Mouse (Mus musculus) right cerebral cortex, postnatal 14 days (tissue): ENCODE measurements around the gene Pom121l2.

Experiments used
- DNase-seq: peaks from one replicate; pipeline ENCODE4 v3.0.0; 2022

Gene Pom121l2

DNA sequence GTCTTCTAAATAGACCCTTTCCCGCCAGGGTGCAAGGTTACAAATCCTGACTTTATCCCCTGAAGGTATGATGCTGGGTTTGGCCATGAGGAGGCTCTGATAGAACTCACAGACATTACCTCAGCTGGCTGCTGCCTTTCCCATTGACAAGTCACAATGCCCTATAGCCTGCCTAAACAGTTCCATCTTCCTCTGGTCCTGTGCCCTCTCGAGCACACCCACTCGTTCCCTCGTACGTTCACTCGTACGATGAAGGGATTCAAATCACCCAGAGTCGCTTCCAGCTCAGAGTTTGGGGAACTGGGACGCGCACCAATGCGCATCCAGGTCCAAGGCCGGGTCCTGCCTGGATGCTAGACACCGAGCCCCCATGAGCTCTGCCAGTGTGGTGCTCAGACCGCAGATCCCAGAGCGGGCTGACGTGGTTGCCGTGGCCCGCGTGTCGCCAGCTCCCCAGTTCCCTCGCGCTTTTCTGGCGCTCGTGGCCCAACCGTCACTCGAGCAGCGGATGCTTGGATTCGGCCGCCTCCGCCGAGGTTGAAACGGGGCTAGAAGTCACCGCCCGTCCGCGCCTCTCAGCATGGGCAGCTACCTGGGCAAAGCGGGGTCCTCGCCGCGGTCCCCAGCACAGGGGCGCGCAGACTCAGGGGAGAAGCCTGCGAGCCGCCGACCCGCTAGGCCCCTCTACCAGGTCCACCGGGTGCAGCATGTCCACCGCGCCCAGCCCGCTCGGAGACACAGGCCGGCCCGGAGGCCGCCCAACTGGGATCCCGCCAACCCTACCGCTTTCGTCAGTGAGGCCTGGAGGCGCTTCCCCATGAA is at the start of gene Pom121l2:
Pom121l2 (plus strand) TSS at position 214 of the 822 bp plus-strand sequence.
- no peak for DNase-seq

- no peak for DNase-seq
Observed at GRCm38 (mm10) chr13:21931740-21932139, 49.3 kb upstream of the Pom121l2 start.

DNA sequence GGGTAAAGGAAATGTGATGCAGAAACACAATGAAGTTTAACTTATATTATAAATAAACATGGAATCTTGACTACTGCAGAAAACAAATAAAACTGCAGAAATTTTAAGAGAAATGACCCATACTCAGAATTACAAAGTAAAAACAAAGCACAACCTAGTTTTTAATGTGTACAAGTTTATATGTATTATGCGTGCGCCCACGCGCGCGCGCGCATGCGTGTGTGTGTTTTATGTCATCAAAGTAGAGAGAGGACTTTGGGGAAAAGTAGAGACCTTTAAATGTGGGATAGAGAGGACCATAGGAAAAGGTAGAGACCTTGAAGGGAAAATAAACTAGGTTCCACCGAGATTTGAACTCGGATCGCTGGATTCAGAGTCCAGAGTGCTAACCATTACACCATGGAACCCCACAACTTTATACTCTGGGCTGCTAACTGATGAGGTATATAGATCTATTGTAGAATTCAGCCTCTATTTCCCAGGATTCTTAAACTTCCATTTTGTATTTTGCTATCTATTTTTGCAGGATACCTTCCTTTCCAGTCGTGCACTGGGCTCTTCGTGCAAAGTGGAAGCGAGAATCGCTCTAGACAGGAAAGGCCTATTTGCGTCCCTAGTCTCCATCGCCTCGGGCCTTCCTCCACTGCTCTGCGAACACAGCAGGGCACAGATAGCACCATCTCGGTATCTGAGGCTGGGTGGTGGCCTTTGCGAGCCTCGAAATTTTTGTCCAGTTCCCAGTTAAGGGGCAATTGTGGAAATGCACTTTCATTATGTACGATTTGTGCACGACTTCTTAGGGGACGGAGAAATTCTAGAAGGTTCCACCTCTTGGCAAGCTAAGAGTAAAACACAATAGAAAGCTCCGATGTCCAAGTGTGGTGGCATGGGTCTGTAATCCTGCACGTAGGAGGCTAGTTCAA is 47.1 kb upstream of the Pom121l2 start:
- no peak for DNase-seq

- peak; percentile 52 for DNase-seq
Observed at GRCm38 (mm10) chr13:21934982-21935791, 45.8 kb upstream of the Pom121l2 start.

DNA sequence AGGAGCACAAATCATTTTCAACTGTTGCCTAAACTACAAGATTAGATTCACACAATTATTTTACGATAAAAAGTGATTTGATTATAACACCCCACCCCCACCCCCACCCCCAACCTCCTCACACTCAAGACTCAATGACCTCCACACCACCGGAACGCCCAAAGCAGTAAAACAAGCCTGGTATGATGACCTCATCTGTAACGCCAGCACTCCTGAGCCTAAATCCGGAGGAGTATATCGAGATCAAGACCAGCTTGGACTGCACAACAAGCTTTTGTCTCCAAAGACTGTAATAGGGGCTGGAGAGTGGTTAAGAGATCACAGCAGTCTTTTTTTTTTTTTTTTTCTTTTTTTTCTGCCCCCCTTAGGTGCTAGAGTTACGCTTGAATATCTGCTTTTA is 45.2 kb upstream of the Pom121l2 start:
- no peak for DNase-seq

- DNase-seq, result peak; percentile 22
Observed at GRCm38 (mm10) chr13:21936968-21937367, 44.0 kb upstream of the Pom121l2 start.

DNA sequence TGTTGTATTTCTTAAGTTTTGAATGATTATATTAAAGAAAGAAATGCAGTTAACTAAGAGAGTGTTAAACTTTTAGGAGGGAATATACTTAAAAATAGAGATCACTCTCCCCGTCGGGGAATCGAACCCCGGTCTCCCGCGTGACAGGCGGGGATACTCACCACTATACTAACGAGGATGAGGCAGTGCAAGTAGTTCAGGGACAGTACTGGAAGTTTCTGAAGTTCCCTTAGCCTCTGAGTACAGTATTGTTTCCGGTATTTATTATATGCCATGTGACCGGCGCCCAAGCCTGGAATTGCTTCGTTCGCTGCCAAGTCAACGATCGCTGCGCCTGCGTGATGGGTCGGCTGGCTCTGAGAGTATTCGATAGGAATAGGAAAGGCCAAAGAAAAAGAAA is 40.8 kb upstream of the Pom121l2 start:
- DNase-seq, result peak; percentile 77

DNA sequence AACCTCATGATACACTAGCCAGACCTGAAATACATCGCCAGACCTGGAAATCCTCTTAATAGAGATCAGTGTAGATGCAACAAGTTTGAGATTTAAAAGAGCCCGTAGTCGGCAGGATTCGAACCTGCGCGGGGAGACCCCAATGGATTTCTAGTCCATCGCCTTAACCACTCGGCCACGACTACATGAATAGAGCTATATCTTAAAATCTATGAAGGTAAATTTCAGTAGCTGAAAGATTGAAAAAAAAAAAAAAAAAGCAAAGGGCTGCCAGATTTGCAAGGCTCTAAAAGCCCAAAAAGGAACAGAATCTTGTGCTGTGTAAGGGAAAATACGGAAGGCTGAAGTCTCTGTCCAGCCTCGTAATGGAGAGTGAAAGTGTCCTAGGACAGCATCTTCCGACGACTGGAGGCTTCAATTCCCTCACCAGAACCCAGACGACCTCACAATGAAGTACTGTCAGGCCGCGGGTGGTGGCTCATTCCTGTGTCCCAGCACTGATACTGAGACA is 40.1 kb upstream of the Pom121l2 start:
- peak; percentile 75 for DNase-seq

DNA sequence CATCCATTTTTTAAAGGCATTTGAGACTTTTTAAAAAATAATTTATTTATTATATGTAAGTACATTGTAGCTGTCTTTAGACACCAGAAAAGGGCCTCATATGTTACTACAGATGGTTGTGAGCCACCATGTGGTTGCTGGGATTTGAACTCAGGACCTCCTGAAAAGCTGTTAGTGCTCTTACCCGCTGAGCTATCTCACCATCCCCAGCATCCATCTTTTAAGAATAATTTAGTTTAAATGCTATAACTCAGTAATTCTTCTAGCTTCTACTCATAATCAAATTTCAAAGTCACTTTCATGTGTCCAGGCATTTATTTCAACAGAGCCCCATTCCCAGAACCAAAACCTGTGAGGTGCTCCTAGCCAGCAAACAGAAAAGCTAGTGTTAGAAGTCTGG is 37.4 kb upstream of the Pom121l2 start:
- no peak for DNase-seq

DNA sequence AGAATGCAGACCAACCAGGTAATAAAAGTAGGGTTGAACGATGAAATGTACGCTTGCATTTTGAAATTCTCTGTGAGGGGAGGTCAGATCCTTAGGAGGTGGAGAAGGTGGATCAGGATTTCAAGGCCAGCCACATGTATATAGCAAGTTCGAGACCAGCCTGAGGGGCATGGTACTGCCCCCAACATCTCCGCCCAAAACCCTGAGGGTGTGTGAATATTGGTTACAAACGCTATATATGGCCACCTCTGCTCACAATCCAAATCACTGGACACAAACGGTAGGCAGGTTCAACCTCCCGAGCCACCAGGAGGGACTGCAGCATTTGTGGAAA is 36.4 kb upstream of the Pom121l2 start:
- DNase-seq, result no peak

DNA sequence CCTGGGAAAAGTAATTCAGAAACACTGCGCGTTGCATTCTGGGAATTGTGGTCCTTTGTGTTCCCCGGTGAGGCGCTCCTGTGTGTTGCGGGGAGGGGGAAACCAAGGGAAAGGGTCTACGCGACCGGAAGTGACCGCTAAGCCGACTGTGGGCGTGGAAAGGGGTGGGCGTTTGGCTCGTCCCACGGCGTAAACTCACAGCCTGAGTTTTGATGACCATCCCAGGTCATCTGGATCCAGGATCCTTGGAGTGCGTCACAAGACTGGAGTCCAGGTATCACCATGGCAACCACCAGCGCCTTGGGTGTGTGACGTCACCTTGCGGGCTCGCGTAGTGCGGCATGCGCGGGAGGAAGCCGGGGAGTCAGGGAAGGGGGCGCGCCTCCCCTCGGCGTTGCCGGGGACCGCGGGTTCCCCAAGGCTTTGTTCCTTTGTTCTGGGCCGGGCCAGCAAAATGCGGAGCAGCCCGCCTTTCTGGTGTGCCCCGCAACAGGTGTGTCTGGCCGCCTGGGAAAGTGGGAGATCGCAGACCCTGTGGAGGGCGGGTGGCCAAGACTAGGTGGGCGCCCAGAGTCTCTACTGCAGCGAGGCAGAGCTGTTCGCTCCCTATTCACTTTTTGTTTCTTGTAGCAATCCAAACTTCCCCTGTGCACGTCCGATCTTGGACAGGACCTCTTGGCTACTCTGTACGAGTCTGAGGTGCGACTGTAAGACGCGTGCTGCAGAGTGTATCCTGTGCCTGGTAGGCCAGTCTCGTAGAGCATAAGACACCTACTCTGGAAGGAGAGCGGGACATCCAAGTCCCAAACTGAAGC is 35.9 kb upstream of the Pom121l2 start, which contains the start of gene Zfp184:
Zfp184 (plus strand) TSS at position 169 of the 815 bp plus-strand sequence.
- peak; percentile 84 for DNase-seq

- no peak for DNase-seq
Observed at GRCm38 (mm10) chr13:21969269-21969668, 11.7 kb upstream of the Pom121l2 start.

GRCm38 (mm10) chr13:21969816-21970215 is 11.2 kb upstream of the Pom121l2 start:
- no peak for DNase-seq

GRCm38 (mm10) chr13:21971641-21972040 is 9.4 kb upstream of the Pom121l2 start:
- DNase-seq, result no peak

DNA sequence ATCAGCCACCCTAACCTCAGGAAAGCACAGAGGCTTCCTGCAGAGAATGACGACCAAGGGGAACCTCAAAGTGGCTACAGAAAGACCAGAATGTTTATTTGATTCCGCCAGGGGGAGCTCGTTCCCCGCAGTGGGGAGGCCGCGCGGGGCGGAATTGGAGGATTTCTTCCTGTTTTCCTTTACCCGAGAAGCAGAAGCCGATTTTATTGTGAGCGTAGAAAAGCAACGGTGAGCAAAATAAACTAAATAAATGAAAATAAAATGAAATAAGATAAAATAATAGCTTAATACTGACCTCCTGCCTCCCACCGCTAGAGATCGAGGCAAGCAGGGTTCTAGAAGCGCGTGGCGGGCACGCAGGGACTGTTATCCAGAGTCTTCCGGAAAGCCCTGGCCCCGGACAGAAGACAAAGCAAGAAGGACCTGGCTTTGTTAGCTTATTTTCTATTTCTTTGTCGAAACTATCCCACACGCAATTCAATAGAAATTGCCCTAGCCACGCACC is 6.7 kb upstream of the Pom121l2 start:
- DNase-seq, result peak; percentile 86

- DNase-seq, result peak; percentile 40
Observed at GRCm38 (mm10) chr13:21974726-21975473, 6.1 kb upstream of the Pom121l2 start.

DNA sequence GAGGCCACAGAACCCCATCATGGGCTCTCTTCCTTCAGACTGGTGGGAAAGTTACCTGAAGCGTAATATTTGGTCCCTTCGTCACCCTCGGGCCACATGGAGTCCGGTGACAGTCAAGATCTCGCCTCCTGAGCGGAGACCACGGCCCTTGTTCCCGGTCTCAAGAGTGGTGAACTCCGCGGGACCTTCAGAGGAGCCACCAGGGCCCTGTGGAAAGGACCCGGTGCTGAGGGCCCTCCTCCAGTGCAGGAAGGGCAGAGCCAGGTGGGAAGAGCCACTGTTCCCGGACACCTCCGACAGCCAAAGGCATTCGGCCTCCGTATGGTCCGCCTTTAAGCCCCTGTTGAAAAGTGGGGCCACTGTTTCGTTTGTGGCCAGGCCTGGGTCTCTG is 804 bp downstream of the Pom121l2 start:
- no peak for DNase-seq

GRCm38 (mm10) chr13:21984486-21984885 is 3.5 kb downstream of the Pom121l2 start:
- DNase-seq, result no peak

- DNase-seq, result no peak
Observed at GRCm38 (mm10) chr13:21992550-21992949, 11.6 kb downstream of the Pom121l2 start.

- DNase-seq, result no peak
Observed at GRCm38 (mm10) chr13:21993957-21994738, 13.2 kb downstream of the Pom121l2 start.
